Mouse (Mus musculus) Patski (cell line): ENCODE data around the gene Napepld. TPM values are rescaled to one million over a fixed set of nuclear protein-coding genes. Genes with fewer than 3 reads are reported as not detected.
"Not testable (repeated sequence)": the region's sequence is repeated elsewhere in the genome, so short reads cannot be mapped to it uniquely, and the experiment has no call there.

ENCODE experiments used
- ATAC-seq: fragments of 100-300 bp; one replicate; pipeline ENCODE4 v1.8.0; 2021
- CTCF ChIA-PET: fragments of 350-600 bp; sonication (Branson Sonifier 250); formaldehyde crosslinking; loops from one replicate; lab custom pipeline; 2022; ENCODE audit warnings: inconsistent platforms; lab: Charles Lee
- POLR2A ChIA-PET: fragments of 350-600 bp; sonication (Branson Sonifier 250); formaldehyde crosslinking; loops from one replicate; lab custom pipeline; 2022; ENCODE audit warnings: antibody characterized with exemption, inconsistent platforms; lab: Charles Lee
- DNase-seq: peaks from one replicate; pipeline ENCODE4 v3.0.0-alpha.2; 2011; ENCODE audit warnings: low read depth, low spot score
- H3K27me3 ChIP-seq: fragments of 371-371 bp; one replicate; pipeline ENCODE4 v1.5.1; 2021
- CTCF ChIP-seq: fragments of 100-300 bp; IDR thresholded peaks from one replicate; pipeline ENCODE4 v1.5.1; 2021
- in situ Hi-C: fragments of 300-500 bp; cut with MboI; formaldehyde crosslinking; loops from 3 replicates; pipeline ENCODE4 v1.11.1; 2018; ENCODE audit warnings: low pct_unique_long_range_greater_than_20kb, mixed read lengths
- polyA plus RNA-seq: library from polyadenylated mRNA; unstranded; gene quantifications from one replicate; pipeline ENCODE4 v1.2.3, GENCODE M21; 2021

Napepld gene
- polyA plus RNA-seq, 1 experiment from 2014 or later, result 5.2 TPM

GRCm38 (mm10) chr5:21650736-21651135, 50.5 kb downstream of the Napepld start:
- POLR2A ChIA-PET, result interaction anchor here (0.7 kb wide), 1 partner anchor 308 kb away, joined by 3 read pairs; no protein-coding TSS in a partner anchor
- no peak for TF ChIP-seq CTCF
- ATAC-seq, result no peak
- CTCF ChIA-PET, result no interaction called here
- H3K27me3 ChIP-seq, result no peaks in the 10 kb centered on the region
- no peak for DNase-seq
- in situ Hi-C loops, result loop anchor here (5.0 kb wide), 1 partner anchor 87 kb away; the partner anchor contains the start of gene Pmpcb

DNA sequence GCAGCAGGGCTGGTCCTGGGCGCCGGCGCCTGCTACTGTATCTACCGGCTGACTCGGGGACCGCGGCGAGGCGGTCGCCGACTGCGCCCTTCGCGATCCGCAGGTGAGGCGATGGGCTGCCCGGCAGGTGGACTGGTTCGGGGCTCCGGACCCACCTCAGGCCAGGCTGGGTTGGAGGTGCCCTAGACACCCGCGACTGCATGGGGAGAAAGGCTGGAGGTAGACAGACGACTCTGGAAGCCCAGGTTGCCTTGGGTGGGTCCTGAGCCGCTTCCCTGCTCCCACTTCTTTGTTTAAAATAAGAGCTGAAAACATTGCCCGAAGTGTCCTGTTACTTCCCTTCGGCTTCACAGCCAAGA, 55.1 kb downstream of the Napepld start:
- no peak for DNase-seq
- ChIA-PET CTCF (interaction anchor here (0.8 kb wide), 1 partner anchor 12 kb away, joined by 3 read pairs; no protein-coding TSS in a partner anchor), POLR2A (no interaction called here)
- TF ChIP-seq CTCF, result no peak
- ATAC-seq, result peak; percentile 5
- no peaks in the 10 kb centered on the region for H3K27me3 ChIP-seq
- in situ Hi-C loops, result no loop called here

GRCm38 (mm10) chr5:21645439-21646132, 55.6 kb downstream of the Napepld start, which contains the start of the genes Fbxl13 and Armc10:
Fbxl13 (minus strand) TSS chr5:21645634.
Armc10 (plus strand) TSS chr5:21645813.
- ChIA-PET POLR2A (interaction anchor here (0.7 to 1.3 kb wide), 3 partner anchors 99 to 215 kb away, joined by 3 to 4 read pairs (median 3); no protein-coding TSS in a partner anchor), CTCF (interaction anchor here (0.8 to 1.7 kb wide), 3 partner anchors 10 to 90 kb away, joined by 3 to 8 read pairs (median 4); no protein-coding TSS in a partner anchor)
- H3K27me3 ChIP-seq, result no peaks in the 10 kb centered on the region
- TF ChIP-seq CTCF, result no peak
- peak; percentile 95 for ATAC-seq
- peak; percentile 68 for DNase-seq
- in situ Hi-C loops, result no loop called here

DNA sequence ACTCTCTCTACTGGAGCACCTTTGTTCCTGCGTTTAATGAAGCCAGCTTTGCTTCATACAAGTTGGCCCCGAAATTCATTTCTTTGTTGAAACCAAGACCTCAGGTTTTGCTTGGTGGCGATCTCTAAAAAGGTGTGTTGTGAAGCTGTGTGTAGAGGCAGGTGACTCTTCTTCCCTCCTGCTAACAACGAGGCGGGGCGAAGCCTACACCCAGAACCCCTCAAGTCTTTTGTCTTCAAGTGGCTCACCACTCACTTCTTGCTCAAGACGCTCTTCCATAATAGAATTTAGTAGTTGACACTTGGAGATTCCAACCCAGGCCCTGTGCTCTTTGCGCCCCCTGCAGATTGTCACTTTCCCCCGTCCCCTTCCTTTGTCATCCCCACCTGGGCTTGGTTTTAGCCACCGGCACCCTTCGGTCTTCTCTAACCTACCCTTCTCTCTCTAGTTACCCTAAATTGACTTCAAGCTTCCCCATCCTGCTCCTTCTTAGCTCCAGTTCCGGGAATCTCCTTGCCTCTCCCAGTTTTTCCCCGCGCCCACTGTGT, 56.2 kb downstream of the Napepld start:
- H3K27me3 ChIP-seq, result no peaks in the 10 kb centered on the region
- CTCF ChIA-PET, result interaction anchor here (0.8 to 1.7 kb wide), 3 partner anchors 9 to 91 kb away, joined by 3 to 8 read pairs (median 4); no protein-coding TSS in a partner anchor
- POLR2A ChIA-PET, result interaction anchor here (0.7 to 1.3 kb wide), 3 partner anchors 98 to 215 kb away, joined by 3 to 4 read pairs (median 3); no protein-coding TSS in a partner anchor
- DNase-seq (no peak), ATAC-seq (peak; percentile 2)
- in situ Hi-C loops, result loop anchor here (5.0 kb wide), 2 partner anchors 218 to 383 kb away; no protein-coding TSS in a partner anchor
- TF ChIP-seq CTCF, result peak; percentile 52

DNA sequence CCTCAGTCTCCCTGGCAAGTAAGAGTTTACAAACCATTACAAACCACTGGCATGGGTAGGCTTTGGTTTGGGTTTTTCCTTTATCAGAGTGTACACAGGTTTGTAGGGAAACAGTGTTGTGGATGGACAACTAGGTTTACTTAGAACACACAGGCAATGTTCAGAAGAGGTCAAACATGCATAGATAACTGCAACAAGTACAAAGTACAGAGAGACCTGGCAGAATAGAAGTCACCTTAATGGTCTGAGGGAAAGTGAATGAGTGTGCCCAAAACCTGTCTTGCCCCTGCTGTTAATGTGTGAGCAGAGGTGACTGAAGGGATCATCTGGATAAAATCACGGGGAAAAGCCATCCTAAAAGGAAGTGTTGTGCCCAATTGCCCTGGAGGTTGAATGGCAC, 57.6 kb downstream of the Napepld start:
- DNase-seq (no peak), ATAC-seq (no peak)
- POLR2A ChIA-PET, result no interaction called here
- in situ Hi-C loops, result loop anchor here (5.0 kb wide), 2 partner anchors 216 to 381 kb away; no protein-coding TSS in a partner anchor
- no peaks in the 10 kb centered on the region for H3K27me3 ChIP-seq
- CTCF ChIA-PET, result no interaction called here
- no peak for TF ChIP-seq CTCF

- no peaks in the 10 kb centered on the region for H3K27me3 ChIP-seq
- TF ChIP-seq CTCF, result peak; percentile 84
- no peak for DNase-seq
- in situ Hi-C loops, result loop anchor here (5.0 kb wide), 2 partner anchors 214 to 379 kb away; no protein-coding TSS in a partner anchor
- ATAC-seq, result no peak
- ChIA-PET POLR2A (no interaction called here), CTCF (interaction anchor here (0.7 to 2.4 kb wide), 31 partner anchors 8 to 390 kb away, joined by 3 to 9 read pairs (median 4); partner anchors contain the start of genes Ccdc146, Fam185a, Napepld and Pmpcb)
These were observed 60.2 kb downstream of the Napepld start for GRCm38 (mm10) chr5:21640961-21641360.

DNA sequence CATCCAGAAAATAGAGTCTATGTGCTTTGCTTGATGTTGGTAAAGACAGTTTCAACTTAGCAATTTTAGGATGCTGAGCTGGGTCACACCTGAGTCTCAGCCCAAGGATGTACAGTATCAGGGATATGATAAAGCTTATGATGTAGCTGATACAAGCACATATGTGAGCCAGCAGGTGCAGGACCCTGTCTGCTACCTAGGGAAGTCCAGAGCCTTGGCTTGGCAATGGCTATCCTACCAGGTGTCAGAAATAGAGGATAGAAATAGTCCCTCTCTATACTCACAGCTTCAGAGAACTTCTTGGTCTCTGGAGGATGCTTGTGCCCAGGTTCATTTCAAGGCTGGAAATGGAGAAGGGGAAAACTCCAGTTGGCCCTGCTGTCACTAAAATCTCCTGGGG, 75.3 kb downstream of the Napepld start:
- DNase-seq (no peak), ATAC-seq (no peak)
- CTCF ChIA-PET, result interaction anchor here (1.0 to 1.4 kb wide), 3 partner anchors 10 to 17 kb away, joined by 3 to 5 read pairs (median 3); no protein-coding TSS in a partner anchor
- H3K27me3 ChIP-seq, result no peaks in the 10 kb centered on the region
- no peak for TF ChIP-seq CTCF
- in situ Hi-C loops, result no loop called here
- POLR2A ChIA-PET, result interaction anchor here (0.9 kb wide), 1 partner anchor 17 kb away, joined by 3 read pairs; no protein-coding TSS in a partner anchor

GRCm38 (mm10) chr5:21616450-21617009, 84.7 kb downstream of the Napepld start:
- no peak for DNase-seq
- no peak for ATAC-seq
- in situ Hi-C loops, result no loop called here
- no peaks in the 10 kb centered on the region for H3K27me3 ChIP-seq
- ChIA-PET POLR2A (no interaction called here), CTCF (no interaction called here)
- no peak for TF ChIP-seq CTCF

DNA sequence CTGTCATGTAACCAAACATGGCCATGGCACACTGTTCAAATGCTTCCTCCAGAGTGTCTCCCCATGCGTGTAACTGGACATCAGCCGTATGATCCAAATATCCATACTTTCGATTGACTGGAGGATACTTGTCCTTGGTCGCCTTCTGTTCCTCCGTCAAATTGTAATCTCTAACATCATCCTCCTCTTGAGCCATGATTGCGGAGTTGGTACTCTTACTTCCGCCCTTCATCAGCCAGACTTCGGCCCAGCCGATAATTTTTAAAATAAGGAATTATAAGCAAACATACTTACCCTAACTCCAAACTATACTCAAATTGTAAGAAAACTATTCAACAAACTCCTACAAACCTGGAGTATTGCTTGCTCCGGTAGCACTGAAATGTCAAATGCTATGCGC, 86.9 kb downstream of the Napepld start:
- in situ Hi-C loops, CTCF ChIA-PET, DNase-seq, POLR2A ChIA-PET, ATAC-seq, H3K27me3 ChIP-seq: not testable (repeated sequence)

Other genes with a start within 250 kb of the Napepld start
- not detected for gene Lrrc17, start 157.8 kb downstream of the Napepld start, polyA plus RNA-seq
- gene Fbxl13, start 55.8 kb downstream of the Napepld start, polyA plus RNA-seq, result 0.15 TPM
- gene Armc10, start 55.6 kb downstream of the Napepld start, polyA plus RNA-seq, result 42.2 TPM
- gene Pmpcb, start 35.7 kb upstream of the Napepld start, polyA plus RNA-seq, result 178 TPM
- 67.5 TPM for gene Dnajc2, start 83.9 kb upstream of the Napepld start, polyA plus RNA-seq
- gene Psmc2, start 83.9 kb upstream of the Napepld start, polyA plus RNA-seq, result 173 TPM
- not detected for gene Slc26a5, start 164.2 kb upstream of the Napepld start, polyA plus RNA-seq